8 mouse cellular contexts compared by ENCODE assay signal in the genomic region with DNA sequence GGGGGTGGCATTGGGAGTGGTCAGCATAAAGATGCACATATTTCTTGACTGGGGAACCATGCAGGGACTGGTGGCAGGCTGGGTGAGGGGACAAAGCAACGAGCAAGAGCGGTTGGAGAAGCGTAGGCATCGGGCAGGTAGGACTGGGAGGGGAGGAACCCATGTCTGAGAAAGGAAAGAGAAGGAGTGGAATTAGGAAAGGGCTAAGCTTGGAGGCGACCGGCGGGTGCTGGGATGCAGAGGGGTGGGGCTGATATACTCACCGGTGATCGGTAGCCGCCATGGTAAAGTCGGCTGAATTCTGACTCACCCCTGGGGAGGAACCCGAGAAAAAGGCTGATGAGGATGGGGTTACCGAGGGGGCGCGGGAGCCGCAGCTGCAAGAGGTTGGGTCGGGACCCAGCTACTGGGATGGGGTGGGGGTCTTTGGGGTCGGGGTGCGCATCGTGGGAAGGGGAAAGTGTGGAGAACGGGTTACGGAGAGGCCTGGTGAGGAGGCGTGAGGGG. TPM values are rescaled to one million over a fixed set of nuclear protein-coding genes. Genes with fewer than 3 reads are reported as not detected.
DNase-seq lines count a peak whose midpoint lies in the region; ATAC-seq lines count a peak whose summit lies in the region.

A gene (plus strand): TSS at position 51 of the 507 bp plus-strand sequence.

- DNase-seq in adrenal gland, adult 18-20 months (ENCODE audit: low spot score in 2 of 2), result peak in 1 of 2 experiments; percentile 25
- no peak for DNase-seq in adrenal gland, adult (ENCODE audit: inconsistent age in 2 of 2, low spot score in 1 of 2)
- no peak for DNase-seq in urinary bladder, adult 2 months (ENCODE audit: low spot score)
- DNase-seq in urinary bladder, adult 18-20 months (ENCODE audit: low spot score in 2 of 2), result no peak
- peak in 1 of 2 experiments; percentile 11 for DNase-seq in layer of hippocampus, postnatal 36 days
- no peak for DNase-seq in right cerebral cortex, postnatal 4 days

- H3K9me3 ChIP-seq in heart, embryonic 11.5 days (replicated peaks; ENCODE audit: control insufficient read depth, low read length), result no peaks in the 10 kb centered on the region
- no peaks in the 10 kb centered on the region for H3K9me3 ChIP-seq in midbrain, embryonic 13.5 days

- under 1% methylated on average over 23 of the region's 23 CpGs for WGBS in heart, embryonic 11.5 days (ENCODE audit: insufficient replicate concordance)
- 0% methylated on average over 23 of the region's 23 CpGs for WGBS in midbrain, embryonic 13.5 days

- H3K4me2 ChIP-seq in heart, embryonic 11.5 days, result peak within 1 kb of the TSS; percentile 93
- H3K4me2 ChIP-seq in midbrain, embryonic 13.5 days (replicated peaks), result peak within 1 kb of the TSS; percentile 92

- H3K36me3 ChIP-seq in heart, embryonic 11.5 days (ENCODE audit: control insufficient read depth, insufficient read depth, low read length), result peaks cover 4% of the 10 kb centered on the region; the same call in 1 of the 2 replicates
- peaks cover 36% of the 10 kb centered on the region for H3K36me3 ChIP-seq in midbrain, embryonic 13.5 days

- H3K9ac ChIP-seq in heart, embryonic 11.5 days (ENCODE audit: low read depth, low read length), result peak within 1 kb of the TSS; percentile 96
- H3K9ac ChIP-seq in midbrain, embryonic 13.5 days (replicated peaks), result peak within 1 kb of the TSS; percentile 94

- ATAC-seq in heart, embryonic 11.5 days (replicated peaks; ENCODE audit: insufficient number of reproducible peaks, low FRiP score, low TSS enrichment), result peak; percentile 6; the same call in 1 of the 2 replicates
- peak; percentile 19; the same call in 1 of the 2 replicates for ATAC-seq in midbrain, embryonic 13.5 days

- peak within 1 kb of the TSS; percentile 94 for H3K4me3 ChIP-seq in heart, embryonic 11.5 days (ENCODE audit: low read depth, low read length)
- H3K4me3 ChIP-seq in midbrain, embryonic 13.5 days (replicated peaks), result peak within 1 kb of the TSS; percentile 92

- H3K27me3 ChIP-seq in heart, embryonic 11.5 days (ENCODE audit: control insufficient read depth, insufficient read depth, low read length), result no peaks in the 10 kb centered on the region
- H3K27me3 ChIP-seq in midbrain, embryonic 13.5 days, result no peaks in the 10 kb centered on the region

- H3K4me1 ChIP-seq in heart, embryonic 11.5 days (ENCODE audit: control insufficient read depth, insufficient read depth, low read length), result peaks cover 15% of the 10 kb centered on the region
- peaks cover 24% of the 10 kb centered on the region for H3K4me1 ChIP-seq in midbrain, embryonic 13.5 days (replicated peaks)

- peak within 1 kb of the TSS; percentile 79 for H3K27ac ChIP-seq in heart, embryonic 11.5 days (ENCODE audit: low read depth, low read length)
- H3K27ac ChIP-seq in midbrain, embryonic 13.5 days, result peak within 1 kb of the TSS; percentile 67

RNA-seq across cellular contexts. Expression of the gene that starts here (rescaled TPM):
- total RNA-seq in adrenal gland, adult 18-20 months (2021), result 10 to 100 TPM; 70.5 to 75.4 TPM
- polyA plus RNA-seq in urinary bladder, adult 2 months (2012; rRNA removed), result 50.8 and 55.4 TPM in 2 replicates
- 20.5 and 26.8 TPM in 2 replicates for polyA plus RNA-seq in heart, embryonic 11.5 days (2014; fragmentation: Nextera tagmentation; extraction: Ambion mirVana)
- total RNA-seq in layer of hippocampus, postnatal 36 days (2021), result 10 to 100 TPM; 79.9 to 81.2 TPM
- polyA plus RNA-seq in midbrain, embryonic 13.5 days (2015; fragmentation: Nextera tagmentation; extraction: Ambion mirVana), result 26.0 and 26.7 TPM in 2 replicates
